Mouse (Mus musculus) spleen, adult 2 months (tissue): ENCODE measurements around the gene Fry.

ENCODE experiments used
- CTCF ChIP-seq: fragments of 200-500 bp; IDR thresholded peaks from 2 replicates; pipeline ENCODE4 v1.5.1; 2011; ENCODE audit warnings: mild to moderate bottlenecking, inconsistent platforms; ENCODE audit not compliant: insufficient read depth, insufficient read length, insufficient replicate concordance; ENCODE audit errors: extremely low read depth
- POLR2A ChIP-seq: fragments of 200-500 bp; IDR thresholded peaks from 2 replicates; pipeline ENCODE4 v1.6.1; 2011; ENCODE audit warnings: low read depth, low read length, inconsistent platforms

DNA sequence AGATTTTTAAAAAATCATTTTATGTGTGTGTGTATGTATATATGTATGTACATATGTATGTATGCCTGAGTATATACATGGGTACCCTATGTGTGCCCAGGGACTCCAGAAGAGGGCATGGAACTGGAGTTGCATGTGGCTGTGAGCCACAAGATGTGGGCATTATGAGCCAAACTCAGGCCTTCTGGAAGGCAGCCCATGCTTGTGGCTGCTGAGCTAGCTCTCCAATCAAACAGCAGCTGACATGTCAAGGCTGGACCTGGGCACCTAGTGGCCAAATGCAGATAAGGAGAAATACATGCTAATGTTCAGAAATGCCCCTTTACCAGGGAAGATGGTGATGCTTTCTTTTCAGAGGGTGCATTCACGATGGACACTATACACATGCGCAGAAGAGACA, 213.4 kb downstream of the Fry start:
- TF ChIP-seq CTCF: no peak
- TF ChIP-seq POLR2A: no peak
